ENCODE assay signal across 1 mouse cellular context in the genomic region with DNA sequence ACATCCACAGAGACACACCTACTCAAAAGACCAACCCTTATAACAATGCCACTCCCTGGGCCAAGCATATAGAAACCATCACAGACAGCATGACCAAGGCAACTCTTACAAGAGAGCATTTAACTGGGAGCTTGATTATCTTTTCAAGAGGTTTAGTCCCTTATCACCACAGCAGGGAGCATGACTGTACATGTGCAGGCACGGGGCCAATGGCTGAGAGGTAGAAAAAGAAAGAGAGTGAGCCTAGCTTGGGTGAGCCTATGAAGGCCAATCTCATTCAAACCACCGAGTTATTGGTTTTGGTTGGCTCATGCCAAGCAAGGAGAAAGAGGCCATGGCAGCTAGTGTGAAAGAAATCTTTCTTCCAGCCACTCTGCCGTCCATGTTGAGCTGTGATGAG.
A peak's percentile ranks its signal among the peaks of the same experiment; 100 is the strongest.
TF ChIP-seq lines count a peak whose summit lies in the region.

No protein-coding gene starts in this region.

TF ChIP-seq in MEL, 35 proteins besides CTCF, POLR2A, EP300 and RAD21 (continued from another document):
- TF ChIP-seq MYC (IDR thresholded peaks at IDR 0.05; ENCODE audit: low read depth, low read length) (peak; percentile 77; the same call in 1 of the 2 replicates), JUND (IDR thresholded peaks at IDR 0.05; ENCODE audit: low read depth, low read length) (no peak), NRF1 (IDR thresholded peaks at IDR 0.05; ENCODE audit: insufficient read depth, low read depth, low read length, poor library complexity, severe bottlenecking) (peak; percentile 30; the same call in 1 of the 2 replicates), MAZ (IDR thresholded peaks at IDR 0.05; ENCODE audit: low read depth, low read length) (peak; percentile 61; the same call in 1 of the 2 replicates), ETS1 (IDR thresholded peaks at IDR 0.05; ENCODE audit: low read depth, low read length) (peak; percentile 93), KAT2A (conservative IDR thresholded peaks at IDR 0.05; ENCODE audit: low read depth, low read length) (no peak), BHLHE40 (IDR thresholded peaks at IDR 0.05; ENCODE audit: borderline replicate concordance, low read depth, low read length) (peak; percentile 91), MXI1 (IDR thresholded peaks at IDR 0.05; ENCODE audit: low read depth, low read length) (peak; percentile 91), RCOR1 (IDR thresholded peaks at IDR 0.05; ENCODE audit: low read depth, low read length) (peak; percentile 86), GATA1 (IDR thresholded peaks at IDR 0.05; ENCODE audit: low read depth, low read length) (peak; percentile 95), USF1 (IDR thresholded peaks at IDR 0.05; ENCODE audit: low read depth, low read length) (peak; percentile 72), HCFC1 (IDR thresholded peaks at IDR 0.05; ENCODE audit: low read depth, low read length) (peak; percentile 65), MAX (IDR thresholded peaks at IDR 0.05; ENCODE audit: low read length) (peak; percentile 85), ZNF384 (IDR thresholded peaks at IDR 0.05; ENCODE audit: low read depth, low read length) (peak; percentile 47; the same call in 1 of the 2 replicates), TAL1 (IDR thresholded peaks at IDR 0.05; ENCODE audit: low read length) (peak; percentile 22; the same call in 1 of the 2 replicates), POLR2AphosphoS5 (IDR thresholded peaks at IDR 0.05; ENCODE audit: borderline replicate concordance, low read depth, low read length) (no peak)
